Mouse (Mus musculus) E14TG2a.4 (cell line): ENCODE measurements around the gene Lpp.
A peak's percentile ranks its signal among the peaks of the same experiment; 100 is the strongest.

Source experiments
- H3K27me3 ChIP-seq: 2 replicates; pipeline ENCODE4 v1.6.1; 2014; ENCODE audit warnings: low read length, control low read depth; ENCODE audit not compliant: insufficient read depth
- H3K36me3 ChIP-seq: 2 replicates; pipeline ENCODE4 v1.6.1; 2014; ENCODE audit warnings: low read length, control low read depth; ENCODE audit not compliant: insufficient read depth
- H3K4me1 ChIP-seq: replicated peaks from 2 replicates; pipeline ENCODE4 v1.6.1; 2014; ENCODE audit warnings: low read depth, low read length, control low read depth
- H3K4me3 ChIP-seq: replicated peaks from 2 replicates; pipeline ENCODE4 v1.5.1; 2014; ENCODE audit warnings: mild to moderate bottlenecking, low read length
- H3K9me3 ChIP-seq: 2 replicates; pipeline ENCODE4 v1.6.1; 2014; ENCODE audit warnings: low read length, control low read depth
- CTCF ChIP-seq: conservative IDR thresholded peaks from 2 replicates; pipeline ENCODE4 v1.5.1; 2014; ENCODE audit warnings: low read length
- NANOG ChIP-seq: IDR thresholded peaks from 2 replicates; pipeline ENCODE4 v1.6.1; 2014; ENCODE audit warnings: borderline replicate concordance, low read length, mixed read lengths
- POU5F1 ChIP-seq: IDR thresholded peaks from 2 replicates; pipeline ENCODE4 v1.6.1; 2014; ENCODE audit warnings: low read length, borderline replicate concordance

Lpp gene

DNA sequence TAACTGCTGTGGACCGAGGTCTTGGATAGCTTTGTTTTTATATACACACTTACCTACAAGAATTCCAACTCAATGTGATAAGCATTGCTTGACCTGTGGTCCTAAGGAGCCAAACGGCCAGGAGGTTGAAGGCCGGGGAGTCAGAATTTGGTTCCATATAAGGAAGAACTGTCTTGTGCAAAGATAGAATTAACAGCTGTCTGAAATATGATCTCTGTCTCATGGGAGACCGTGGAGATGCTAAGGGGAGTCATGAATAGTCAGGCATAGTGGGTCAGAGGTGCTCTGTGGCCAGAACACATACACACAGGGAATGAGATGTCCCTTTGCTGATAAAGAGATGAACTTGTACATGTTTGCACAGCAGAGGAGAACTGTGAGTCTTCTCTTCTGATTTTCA is 51.5 kb downstream of the Lpp start:
- H3K9me3 ChIP-seq, result no peaks in the 10 kb centered on the region
- peaks cover 73% of the 10 kb centered on the region for H3K4me1 ChIP-seq
- TF ChIP-seq NANOG (no peak), POU5F1 (no peak), CTCF (no peak)
- no peaks in the 10 kb centered on the region for H3K27me3 ChIP-seq
- peaks cover 3% of the 10 kb centered on the region; the same call in 1 of the 2 replicates for H3K36me3 ChIP-seq
- H3K4me3 ChIP-seq, result no peak overlapping the region

GRCm38 (mm10) chr16:24445473-24445872 is 52.2 kb downstream of the Lpp start:
- Histone ChIP-seq H3K27me3 (no peaks in the 10 kb centered on the region), H3K9me3 (no peaks in the 10 kb centered on the region), H3K4me3 (no peak overlapping the region), H3K36me3 (peaks cover 3% of the 10 kb centered on the region; the same call in 1 of the 2 replicates), H3K4me1 (peaks cover 73% of the 10 kb centered on the region)
- TF ChIP-seq CTCF (no peak), POU5F1 (no peak), NANOG (no peak)

DNA sequence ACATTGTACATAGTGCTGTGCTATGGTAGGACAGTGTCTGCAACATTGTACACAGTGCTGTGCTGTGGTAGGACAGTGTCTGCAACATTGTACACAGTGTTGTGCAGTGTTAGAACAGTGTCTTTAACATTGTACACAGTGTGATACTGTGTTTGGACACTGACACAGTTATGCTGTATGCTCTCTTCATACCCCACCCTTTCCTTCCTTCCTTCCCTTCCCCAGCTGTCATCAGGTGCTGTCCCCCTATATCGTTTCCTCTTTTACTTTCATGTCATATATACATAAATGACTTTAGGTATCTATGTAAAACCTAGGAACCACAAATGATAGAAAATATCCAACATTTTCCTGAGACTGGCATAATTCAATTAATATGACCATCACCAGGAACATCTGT is 53.1 kb downstream of the Lpp start:
- Histone ChIP-seq H3K4me3 (no peak overlapping the region), H3K36me3 (peaks cover 3% of the 10 kb centered on the region; the same call in 1 of the 2 replicates), H3K4me1 (peaks cover 77% of the 10 kb centered on the region), H3K9me3 (no peaks in the 10 kb centered on the region), H3K27me3 (no peaks in the 10 kb centered on the region)
- TF ChIP-seq NANOG (no peak), CTCF (no peak), POU5F1 (no peak)

DNA sequence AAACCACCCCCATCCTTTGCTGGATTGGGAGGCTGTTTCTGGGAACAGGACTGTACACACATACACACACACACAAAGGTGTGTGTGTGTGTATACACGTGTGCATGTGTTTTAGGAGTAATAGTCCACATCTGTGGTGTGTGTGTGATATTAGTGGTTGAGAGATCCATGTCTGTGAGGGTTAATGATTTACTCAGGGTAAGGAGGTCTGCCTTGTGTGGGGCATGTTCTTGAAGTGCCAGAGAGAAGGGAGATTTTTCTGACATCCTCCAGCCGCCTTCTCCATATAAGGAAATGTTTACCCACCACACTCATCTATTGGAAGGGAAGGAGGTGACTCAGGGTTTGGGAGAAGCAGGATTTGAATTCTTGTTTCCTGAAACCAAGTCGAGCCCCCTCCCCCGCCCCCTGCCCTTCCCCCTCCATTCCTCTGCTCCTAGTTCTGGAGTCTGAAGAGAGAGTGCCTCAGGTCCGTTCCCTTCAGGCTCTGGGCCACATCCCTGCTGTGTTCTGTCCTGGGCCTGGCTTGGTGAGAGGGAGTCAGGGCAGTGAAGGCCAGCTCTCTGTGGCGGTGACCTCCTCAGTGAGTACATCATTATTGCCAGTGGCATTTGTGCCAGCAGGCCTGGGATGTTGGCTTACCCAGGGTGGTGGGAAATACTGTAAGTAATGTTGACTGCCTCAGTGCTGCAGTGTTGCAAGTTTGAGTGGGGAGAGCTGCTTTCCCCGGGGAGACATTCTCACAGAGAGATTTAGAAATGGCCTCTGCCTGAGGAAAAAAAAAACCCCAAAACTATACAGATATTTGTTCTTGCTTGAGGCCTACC is 54.6 kb downstream of the Lpp start:
- Histone ChIP-seq H3K4me1 (peaks cover 79% of the 10 kb centered on the region), H3K9me3 (no peaks in the 10 kb centered on the region), H3K36me3 (peaks cover 3% of the 10 kb centered on the region; the same call in 1 of the 2 replicates), H3K4me3 (peak overlapping the region; percentile 46), H3K27me3 (no peaks in the 10 kb centered on the region)
- no peak for TF ChIP-seq CTCF
- TF ChIP-seq NANOG, result no peak
- TF ChIP-seq POU5F1, result no peak

DNA sequence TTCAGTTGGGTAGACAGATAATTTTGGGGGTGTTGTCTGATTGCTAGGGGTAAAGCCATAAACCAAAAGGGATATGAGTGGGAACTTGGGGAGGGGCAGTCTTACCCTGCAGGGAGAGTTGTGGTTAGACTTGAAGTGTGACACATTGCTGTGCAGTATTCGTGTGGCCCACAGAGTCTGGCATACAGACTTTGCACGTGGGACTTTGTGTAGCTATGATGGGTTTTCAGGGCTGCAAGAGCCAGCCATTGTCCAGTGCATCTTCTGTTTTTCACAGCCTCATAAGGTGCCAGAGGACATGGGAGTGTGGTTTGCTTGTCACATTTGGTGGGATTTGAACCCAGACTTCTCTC is 55.2 kb downstream of the Lpp start:
- Histone ChIP-seq H3K36me3 (peaks cover 3% of the 10 kb centered on the region; the same call in 1 of the 2 replicates), H3K9me3 (no peaks in the 10 kb centered on the region), H3K27me3 (no peaks in the 10 kb centered on the region), H3K4me3 (peak overlapping the region; percentile 46), H3K4me1 (peaks cover 77% of the 10 kb centered on the region)
- no peak for TF ChIP-seq NANOG
- TF ChIP-seq POU5F1, result no peak
- TF ChIP-seq CTCF, result no peak

- peak overlapping the region; percentile 46 for H3K4me3 ChIP-seq
- no peaks in the 10 kb centered on the region for H3K27me3 ChIP-seq
- H3K4me1 ChIP-seq, result peaks cover 79% of the 10 kb centered on the region
- H3K36me3 ChIP-seq, result peaks cover 3% of the 10 kb centered on the region; the same call in 1 of the 2 replicates
- H3K9me3 ChIP-seq, result no peaks in the 10 kb centered on the region
- TF ChIP-seq POU5F1 (no peak), NANOG (no peak), CTCF (no peak)
Observed at GRCm38 (mm10) chr16:24449806-24450205, 56.5 kb downstream of the Lpp start.

- TF ChIP-seq CTCF (no peak), NANOG (no peak), POU5F1 (no peak)
- H3K27me3 ChIP-seq, result no peaks in the 10 kb centered on the region
- no peaks in the 10 kb centered on the region for H3K9me3 ChIP-seq
- H3K4me3 ChIP-seq, result no peak overlapping the region
- peaks cover 82% of the 10 kb centered on the region for H3K4me1 ChIP-seq
- peaks cover 3% of the 10 kb centered on the region; the same call in 1 of the 2 replicates for H3K36me3 ChIP-seq
Observed at GRCm38 (mm10) chr16:24450256-24450655, 56.9 kb downstream of the Lpp start.

DNA sequence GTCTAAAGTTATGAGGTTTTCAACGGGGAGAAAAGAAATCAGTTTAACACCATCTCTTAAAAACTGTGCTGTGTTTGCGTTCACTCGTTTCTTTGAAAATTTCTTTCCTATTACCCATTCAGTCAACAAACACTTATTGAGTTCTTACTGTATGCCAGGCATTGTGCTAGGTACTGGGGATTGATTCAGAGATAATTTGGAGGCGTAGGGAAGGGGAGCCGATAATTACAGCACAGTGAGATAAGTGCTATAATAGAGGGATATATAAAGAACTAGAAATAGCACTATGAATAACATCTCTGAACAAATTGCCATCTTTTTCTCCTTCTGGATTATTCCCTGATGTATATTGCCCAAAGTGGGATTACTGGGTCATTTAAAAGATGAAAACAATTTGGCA is 57.8 kb downstream of the Lpp start:
- no peaks in the 10 kb centered on the region for H3K27me3 ChIP-seq
- TF ChIP-seq POU5F1 (no peak), NANOG (no peak), CTCF (no peak)

More for the DNA sequence above, 57.8 kb downstream of the Lpp start:
- Histone ChIP-seq H3K4me1 (peaks cover 86% of the 10 kb centered on the region), H3K36me3 (peaks cover 3% of the 10 kb centered on the region; the same call in 1 of the 2 replicates), H3K9me3 (no peaks in the 10 kb centered on the region), H3K4me3 (no peak overlapping the region)
